Comparison of ENCODE assay signal across 9 mouse cellular contexts in the genomic region with DNA sequence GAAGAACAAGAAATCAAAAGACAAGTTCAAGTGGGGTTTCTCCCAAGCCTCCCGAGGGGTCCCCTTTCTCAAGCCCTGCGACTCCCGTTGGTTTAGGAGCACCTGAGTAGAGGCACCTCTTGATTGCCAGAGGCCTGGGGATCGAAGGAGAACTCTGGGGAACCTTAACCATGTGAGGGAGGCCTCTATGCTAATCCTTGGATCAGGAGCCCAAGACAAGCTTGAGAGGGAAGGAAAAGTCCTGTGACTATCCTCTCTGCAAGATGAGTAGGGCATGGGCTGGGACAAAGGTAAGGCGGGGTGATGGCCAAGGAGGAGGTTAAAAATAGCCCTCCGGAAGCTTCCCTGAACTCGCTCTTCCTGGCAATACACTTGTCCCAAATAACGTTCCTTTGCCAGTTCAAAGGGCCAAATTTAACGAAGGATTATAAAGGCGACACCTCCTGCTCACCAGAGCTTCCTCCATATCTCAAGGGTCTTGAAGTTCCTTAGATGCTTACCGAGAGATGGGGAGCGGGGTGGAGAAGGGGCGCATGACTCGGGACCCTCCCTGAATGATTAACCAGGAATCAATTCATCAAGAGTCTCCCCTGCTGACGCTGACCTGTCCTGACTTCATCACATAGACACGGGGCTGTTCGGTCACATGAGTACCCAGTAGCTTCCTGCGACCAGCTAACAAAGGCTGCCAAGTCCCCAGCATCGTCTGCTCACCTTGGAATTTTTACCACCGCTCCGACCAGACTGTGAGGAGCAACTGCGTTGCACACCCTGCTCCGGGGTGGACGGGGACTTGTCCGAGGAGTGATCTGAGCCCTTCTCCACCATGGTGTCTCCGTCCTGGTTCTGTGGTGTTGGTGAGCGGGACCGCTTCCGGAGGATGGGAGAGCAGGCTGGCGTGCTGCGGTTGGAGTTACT.
DNase-seq lines count a peak whose midpoint lies in the region; ATAC-seq and TF ChIP-seq lines count a peak whose summit lies in the region.
"Had no signal": no experiment of that assay in that cellular context is flagged by ENCODE, and none has a peak within 500 bp of the region (broad histone marks: within the 10 kb centered on the region; RNA-seq: fewer than 3 reads in every experiment).

No protein-coding gene starts in this region.

- ATAC-seq in forebrain, embryonic 16.5 days, result no peak
- ATAC-seq in forebrain, postnatal 0 days, result no peak
- 0 out of 2 replicates have a peak, but pooled peaks have one; percentile 1 for ATAC-seq in intestine, embryonic 16.5 days

- 82% methylated on average over 31 of the region's 31 CpGs for WGBS in forebrain, embryonic 16.5 days
- 79% methylated on average over 31 of the region's 31 CpGs for WGBS in forebrain, postnatal 0 days
- 65% methylated on average over 31 of the region's 31 CpGs for WGBS in intestine, embryonic 16.5 days

- peaks cover 3% of the 10 kb centered on the region; the same call in 1 of the 2 replicates for H3K36me3 ChIP-seq in forebrain, embryonic 16.5 days (ENCODE audit: control insufficient read depth, insufficient read depth)
- H3K36me3 ChIP-seq in forebrain, postnatal 0 days (ENCODE audit: insufficient read depth), result peaks cover 33% of the 10 kb centered on the region
- no peaks in the 10 kb centered on the region for H3K36me3 ChIP-seq in intestine, embryonic 16.5 days (ENCODE audit: control insufficient read depth, insufficient read depth, low read length)

- H3K4me2 ChIP-seq in forebrain, embryonic 16.5 days (ENCODE audit: low read length), result no peak overlapping the region
- no peak overlapping the region for H3K4me2 ChIP-seq in forebrain, postnatal 0 days (ENCODE audit: low read depth)
- H3K4me2 ChIP-seq in intestine, embryonic 16.5 days (ENCODE audit: low read depth, low read length), result no peak overlapping the region

- no peak for TF ChIP-seq CTCF in forebrain, postnatal 0 days (IDR thresholded peaks at IDR 0.05; ENCODE audit: low read depth)
- no peak for TF ChIP-seq CTCF in layer of hippocampus, adult 2 months (conservative IDR thresholded peaks at IDR 0.05)

- H3K27ac ChIP-seq in forebrain, embryonic 16.5 days (ENCODE audit: low read length), result peak overlapping the region; percentile 82
- no peak overlapping the region for H3K27ac ChIP-seq in forebrain, postnatal 0 days (ENCODE audit: low read depth, low read length)
- peak overlapping the region; percentile 99 for H3K27ac ChIP-seq in layer of hippocampus, adult 2 months
- no peak overlapping the region for H3K27ac ChIP-seq in brown adipose tissue, adult 24 weeks (replicated peaks; ENCODE audit: low read depth, low read length)
- H3K27ac ChIP-seq in intestine, embryonic 16.5 days (ENCODE audit: low read length), result no peak overlapping the region
- H3K27ac ChIP-seq: stomach, postnatal 0 days had no signal

- no peaks in the 10 kb centered on the region for H3K27me3 ChIP-seq in forebrain, embryonic 16.5 days (replicated peaks; ENCODE audit: control insufficient read depth, insufficient read depth, low read length)
- no peaks in the 10 kb centered on the region for H3K27me3 ChIP-seq in forebrain, postnatal 0 days (ENCODE audit: insufficient read depth, low read length)
- no peaks in the 10 kb centered on the region for H3K27me3 ChIP-seq in intestine, embryonic 16.5 days (replicated peaks; ENCODE audit: control insufficient read depth, insufficient read depth, low read length)

- H3K4me1 ChIP-seq in forebrain, embryonic 16.5 days (replicated peaks; ENCODE audit: control insufficient read depth, insufficient read depth, low read length), result peaks cover 38% of the 10 kb centered on the region
- H3K4me1 ChIP-seq in forebrain, postnatal 0 days (ENCODE audit: insufficient read depth), result peaks cover 19% of the 10 kb centered on the region
- peaks cover 11% of the 10 kb centered on the region for H3K4me1 ChIP-seq in brown adipose tissue, adult 24 weeks (ENCODE audit: control insufficient read depth, insufficient read depth, insufficient read length, low read length)
- no peaks in the 10 kb centered on the region; the same call in 1 of the 2 replicates for H3K4me1 ChIP-seq in intestine, embryonic 16.5 days (ENCODE audit: control insufficient read depth, insufficient read depth, low read length)

- no peaks in the 10 kb centered on the region for H3K9me3 ChIP-seq in forebrain, embryonic 16.5 days (ENCODE audit: control insufficient read depth, low read length)
- H3K9me3 ChIP-seq in forebrain, postnatal 0 days (ENCODE audit: low read length), result no peaks in the 10 kb centered on the region
- H3K9me3 ChIP-seq in intestine, embryonic 16.5 days (ENCODE audit: control insufficient read depth, low read length), result no peaks in the 10 kb centered on the region

- no peak overlapping the region for H3K9ac ChIP-seq in forebrain, embryonic 16.5 days (replicated peaks; ENCODE audit: low read depth, low read length)
- no peak overlapping the region for H3K9ac ChIP-seq in forebrain, postnatal 0 days
- H3K9ac ChIP-seq in intestine, embryonic 16.5 days (ENCODE audit: low read depth, low read length), result no peak overlapping the region

- no peak overlapping the region for H3K4me3 ChIP-seq in forebrain, embryonic 16.5 days (replicated peaks; ENCODE audit: low read length)
- H3K4me3 ChIP-seq in forebrain, postnatal 0 days (ENCODE audit: low read depth, low read length), result no peak overlapping the region
- peak overlapping the region; percentile 24; the same call in 1 of the 2 replicates for H3K4me3 ChIP-seq in layer of hippocampus, adult 2 months
- 0 out of 2 replicates have a peak overlapping the region, but pooled peaks have one; percentile 1 for H3K4me3 ChIP-seq in brown adipose tissue, adult 24 weeks (ENCODE audit: insufficient read depth, low read depth, low read length)
- no peak overlapping the region for H3K4me3 ChIP-seq in intestine, embryonic 16.5 days (ENCODE audit: low read length)

- DNase-seq in forebrain, postnatal 0 days, result no peak
- DNase-seq in layer of hippocampus, adult 2 months (ENCODE audit: low spot score in 2 of 2), result no peak
- DNase-seq in layer of hippocampus, postnatal 14 days (ENCODE audit: low spot score in 2 of 2), result no peak
- DNase-seq in thymus, postnatal 25 days, result no peak
- DNase-seq in ovary, adult 18-20 months (ENCODE audit: low spot score), result no peak

Comparison
In these comparisons a context has a peak if more than half of its experiments do, and no peak if none do; other contexts are left out.
1. H3K27ac ChIP-seq: peak in forebrain, embryonic 16.5 days (single experiment) and layer of hippocampus, adult 2 months (single experiment); none in forebrain, postnatal 0 days (single experiment), brown adipose tissue, adult 24 weeks (single experiment) and intestine, embryonic 16.5 days (single experiment).
2. H3K4me3 ChIP-seq: peak in layer of hippocampus, adult 2 months (single experiment) and brown adipose tissue, adult 24 weeks (single experiment); none in forebrain, embryonic 16.5 days (single experiment), forebrain, postnatal 0 days (single experiment) and intestine, embryonic 16.5 days (single experiment).